Mouse (Mus musculus) monocyte, adult 5-6 weeks (primary cell): ENCODE results near the gene Kif17. TPM values are rescaled to one million over a fixed set of nuclear protein-coding genes. Genes with fewer than 3 reads are reported as not detected.

ENCODE experiments used
- ATAC-seq: fragments of 153-309, 156-312 bp; replicated peaks from 2 replicates; pipeline ENCODE4 v1.8.0; 2017; ENCODE audit warnings: mild to moderate bottlenecking; ENCODE audit not compliant: low TSS enrichment, insufficient number of reproducible peaks, severe bottlenecking, poor library complexity, low FRiP score
- total RNA-seq: library from RNA; stranded (forward); fragments of 200-1000, 200-491, 200-594 nt; gene quantifications from 3 replicates; pipeline ENCODE4 v1.2.3, GENCODE M21; 2017

Gene Kif17
- total RNA-seq, 1 experiment from 2014 or later: 0.57 TPM

GRCm38 (mm10) chr4:138304340-138305104, 54.3 kb downstream of the Kif17 start, which contains the start of gene Ddost:
Ddost (plus strand) TSS chr4:138304730.
- peak; percentile 94 for ATAC-seq

- no peak for ATAC-seq
Observed at GRCm38 (mm10) chr4:138307025-138307424, 56.8 kb downstream of the Kif17 start.

GRCm38 (mm10) chr4:138307739-138308138, 57.5 kb downstream of the Kif17 start:
- ATAC-seq: no peak

GRCm38 (mm10) chr4:138310311-138310910, 60.2 kb downstream of the Kif17 start:
- no peak for ATAC-seq

- ATAC-seq: 0 out of 2 replicates have a peak, but pooled peaks have one; percentile 36
Observed at GRCm38 (mm10) chr4:138311595-138311994, 61.4 kb downstream of the Kif17 start.

- no peak for ATAC-seq
Observed at GRCm38 (mm10) chr4:138312105-138312504, 61.9 kb downstream of the Kif17 start.

GRCm38 (mm10) chr4:138313021-138313420, 62.8 kb downstream of the Kif17 start:
- no peak for ATAC-seq

GRCm38 (mm10) chr4:138313795-138314194, 63.6 kb downstream of the Kif17 start:
- ATAC-seq: no peak

GRCm38 (mm10) chr4:138315781-138316180, 65.5 kb downstream of the Kif17 start:
- no peak for ATAC-seq

- no peak for ATAC-seq
Observed at GRCm38 (mm10) chr4:138316369-138316768, 66.1 kb downstream of the Kif17 start.

- peak; percentile 53; the same call in 1 of the 2 replicates for ATAC-seq
Observed at GRCm38 (mm10) chr4:138318509-138319266, 68.5 kb downstream of the Kif17 start.

- peak; percentile 70 for ATAC-seq
Observed at GRCm38 (mm10) chr4:138319508-138319907, 69.3 kb downstream of the Kif17 start.

GRCm38 (mm10) chr4:138320711-138321110, 70.5 kb downstream of the Kif17 start:
- ATAC-seq: no peak

- no peak for ATAC-seq
Observed at GRCm38 (mm10) chr4:138321488-138321887, 71.3 kb downstream of the Kif17 start.

GRCm38 (mm10) chr4:138322692-138323091, 72.5 kb downstream of the Kif17 start:
- no peak for ATAC-seq

- no peak for ATAC-seq
Observed at GRCm38 (mm10) chr4:138323753-138324152, 73.5 kb downstream of the Kif17 start.

- no peak for ATAC-seq
Observed at GRCm38 (mm10) chr4:138324451-138324850, 74.2 kb downstream of the Kif17 start.

- ATAC-seq: peak; percentile 92
Observed at GRCm38 (mm10) chr4:138325466-138326076, 75.3 kb downstream of the Kif17 start.

- ATAC-seq: peak; percentile 63
Observed at GRCm38 (mm10) chr4:138326077-138326695, 76.0 kb downstream of the Kif17 start, which contains the start of gene Pink1. Pink1 (minus strand) TSS chr4:138326307.
